Mouse (Mus musculus): ENCODE measurements around the gene Scgb2b27.
"Not testable (repeated sequence)": the region's sequence is repeated elsewhere in the genome, so short reads cannot be mapped to it uniquely, and the experiment has no call there.

Gene Scgb2b27

GRCm38 (mm10) chr7:34013842-34014241 lies at the start of gene Scgb2b27:
Gene Scgb2b27, minus strand, starts transcription at chr7:34013942.
- no peak for DNase-seq

DNA sequence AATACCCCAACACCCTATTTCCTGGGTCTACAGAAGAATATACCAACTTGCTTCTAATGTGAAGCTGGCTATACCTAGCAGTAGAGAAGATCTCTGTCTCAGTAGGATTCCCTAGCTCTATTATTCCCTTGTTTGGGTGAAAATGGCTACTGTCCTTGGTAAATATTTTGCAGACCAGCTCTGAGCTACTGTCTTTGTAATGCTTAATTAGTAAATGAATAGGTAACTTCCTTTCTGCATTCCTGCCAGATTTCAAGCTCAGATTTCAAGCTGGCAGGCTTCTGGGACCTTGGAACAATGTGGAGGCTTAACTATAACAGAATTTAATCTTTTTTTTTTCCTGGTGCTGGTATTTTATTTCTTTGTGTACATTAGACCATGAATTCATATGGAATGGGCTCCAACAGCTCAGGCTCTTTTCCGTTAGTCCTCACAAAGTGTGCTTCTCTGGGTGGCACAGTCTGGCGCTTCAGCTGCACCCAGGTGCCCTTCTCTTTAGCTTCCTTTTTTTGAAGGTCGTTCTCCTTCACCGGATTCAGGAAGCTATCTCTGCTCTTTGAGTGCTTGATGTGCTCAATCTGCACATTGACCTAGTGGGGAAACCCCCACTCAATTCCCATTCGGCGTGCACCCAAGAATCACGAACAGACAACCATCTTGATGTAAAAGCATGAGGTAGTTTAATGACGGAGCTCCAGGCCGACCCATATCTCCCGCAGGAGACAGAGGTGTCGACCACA lies 22.5 kb upstream of the Scgb2b27 start:
- DNase-seq = not testable (repeated sequence)

DNA sequence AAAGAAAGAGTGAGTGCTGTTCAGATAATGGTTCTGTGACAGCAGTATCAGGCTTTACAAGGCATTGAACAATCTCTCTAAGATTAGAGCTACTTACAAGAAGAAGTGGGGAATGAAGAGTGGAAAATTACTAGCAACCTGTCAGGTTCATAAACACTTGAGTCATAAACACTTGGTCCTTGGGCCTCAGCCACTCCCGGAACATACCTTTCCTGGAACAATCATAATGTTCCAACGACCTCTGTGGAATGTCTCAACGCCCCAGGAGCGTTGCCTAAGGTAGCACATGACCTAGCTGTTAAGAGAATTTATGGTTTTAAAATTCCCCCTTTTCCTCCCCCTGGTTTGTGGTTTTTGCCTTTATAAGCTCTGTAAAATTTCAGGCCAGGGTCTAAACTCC lies 20.8 kb upstream of the Scgb2b27 start:
- not testable (repeated sequence) for DNase-seq

GRCm38 (mm10) chr7:34030026-34030425 lies 16.3 kb upstream of the Scgb2b27 start:
- DNase-seq = no peak

- not testable (repeated sequence) for DNase-seq
These were observed 13.5 kb upstream of the Scgb2b27 start for GRCm38 (mm10) chr7:34027202-34027601.

- DNase-seq = no peak
These were observed 11.9 kb upstream of the Scgb2b27 start for GRCm38 (mm10) chr7:34025641-34026040.

- DNase-seq = not testable (repeated sequence)
These were observed 7.4 kb upstream of the Scgb2b27 start, which contains the start of gene Scgb1b27 for GRCm38 (mm10) chr7:34021183-34021582. Gene Scgb1b27, plus strand, starts transcription at chr7:34021483.

DNA sequence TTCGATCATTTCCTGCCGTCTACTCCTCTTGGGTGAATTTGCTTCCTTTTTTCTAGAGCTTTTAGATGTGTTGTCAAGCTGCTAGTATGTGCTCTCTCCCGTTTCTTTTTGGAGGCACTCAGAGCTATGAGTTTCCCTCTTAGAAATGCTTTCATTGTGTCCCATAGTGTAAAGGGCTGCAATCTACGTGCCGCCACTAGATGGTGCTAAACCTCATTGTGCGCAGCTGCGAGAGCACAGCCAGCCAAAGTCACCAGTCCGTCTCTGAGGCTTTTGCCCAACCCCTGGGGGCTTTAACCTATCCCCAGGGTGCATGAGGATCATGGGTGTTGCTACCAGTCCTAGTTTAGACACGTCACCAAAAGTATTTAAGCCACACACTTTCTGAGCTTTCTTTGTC lies 31.5 kb downstream of the Scgb2b27 start:
- DNase-seq = peak; percentile 32 to 36

Measured in B cell, adult 2 months (primary cell).